Mouse (Mus musculus) lung, postnatal 36 days (tissue): ENCODE results near the gene Hs1bp3.

Source experiments
- DNase-seq: peaks from one replicate; pipeline ENCODE4 v3.0.0; 2022; ENCODE audit warnings: mixed read lengths

Gene Hs1bp3

GRCm38 (mm10) chr12:8337286-8338060 is 24.2 kb downstream of the Hs1bp3 start:
- DNase-seq = no peak

DNA sequence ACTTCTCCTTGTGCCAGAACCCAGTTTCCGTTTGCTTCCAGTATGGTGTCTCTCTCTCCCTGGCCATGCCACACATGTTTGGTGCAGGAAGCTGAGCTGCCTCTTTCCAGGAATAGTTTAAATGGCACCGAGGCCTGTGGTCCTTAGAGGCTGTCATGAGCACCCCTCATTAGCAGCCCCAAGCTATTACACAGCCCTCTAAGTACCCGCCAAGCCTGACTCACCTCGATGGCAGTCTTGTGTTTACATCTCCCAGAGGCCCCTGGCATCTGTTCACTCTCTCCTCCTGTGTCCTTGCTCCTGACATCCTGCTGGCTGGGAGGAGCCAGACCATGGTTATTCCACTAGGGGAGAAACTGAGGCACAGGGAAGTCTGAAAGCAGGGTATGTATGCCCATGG is 25.3 kb downstream of the Hs1bp3 start:
- DNase-seq = no peak

- DNase-seq = no peak
Observed at GRCm38 (mm10) chr12:8338918-8339317, 25.7 kb downstream of the Hs1bp3 start.

GRCm38 (mm10) chr12:8339591-8340319 is 26.5 kb downstream of the Hs1bp3 start:
- peak; percentile 53 for DNase-seq

- DNase-seq = no peak
Observed at GRCm38 (mm10) chr12:8341008-8341407, 27.8 kb downstream of the Hs1bp3 start.

GRCm38 (mm10) chr12:8343381-8343780 is 30.1 kb downstream of the Hs1bp3 start:
- no peak for DNase-seq

DNA sequence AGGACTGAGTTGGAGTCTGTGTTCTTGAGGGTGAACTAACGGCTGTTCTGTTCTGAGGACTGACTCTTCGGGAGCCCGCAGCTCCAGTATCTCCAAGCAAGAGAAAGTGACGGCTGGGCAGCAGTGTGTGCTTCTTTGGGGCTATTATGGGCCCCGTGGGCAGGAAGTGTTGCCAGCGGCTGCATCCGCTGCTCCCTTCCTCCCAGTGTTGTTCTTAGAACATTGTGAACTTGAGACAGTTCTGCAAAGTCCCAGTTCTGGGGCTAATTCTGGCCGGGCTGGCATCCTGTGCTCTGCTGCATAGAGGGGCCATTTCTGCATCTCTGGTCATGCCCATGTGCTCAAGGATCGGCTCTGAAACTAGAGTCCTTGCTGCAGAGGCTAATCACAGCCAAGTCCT is 31.7 kb downstream of the Hs1bp3 start:
- DNase-seq = peak; percentile 87

- DNase-seq = no peak
Observed at GRCm38 (mm10) chr12:8345539-8345938, 32.3 kb downstream of the Hs1bp3 start.

DNA sequence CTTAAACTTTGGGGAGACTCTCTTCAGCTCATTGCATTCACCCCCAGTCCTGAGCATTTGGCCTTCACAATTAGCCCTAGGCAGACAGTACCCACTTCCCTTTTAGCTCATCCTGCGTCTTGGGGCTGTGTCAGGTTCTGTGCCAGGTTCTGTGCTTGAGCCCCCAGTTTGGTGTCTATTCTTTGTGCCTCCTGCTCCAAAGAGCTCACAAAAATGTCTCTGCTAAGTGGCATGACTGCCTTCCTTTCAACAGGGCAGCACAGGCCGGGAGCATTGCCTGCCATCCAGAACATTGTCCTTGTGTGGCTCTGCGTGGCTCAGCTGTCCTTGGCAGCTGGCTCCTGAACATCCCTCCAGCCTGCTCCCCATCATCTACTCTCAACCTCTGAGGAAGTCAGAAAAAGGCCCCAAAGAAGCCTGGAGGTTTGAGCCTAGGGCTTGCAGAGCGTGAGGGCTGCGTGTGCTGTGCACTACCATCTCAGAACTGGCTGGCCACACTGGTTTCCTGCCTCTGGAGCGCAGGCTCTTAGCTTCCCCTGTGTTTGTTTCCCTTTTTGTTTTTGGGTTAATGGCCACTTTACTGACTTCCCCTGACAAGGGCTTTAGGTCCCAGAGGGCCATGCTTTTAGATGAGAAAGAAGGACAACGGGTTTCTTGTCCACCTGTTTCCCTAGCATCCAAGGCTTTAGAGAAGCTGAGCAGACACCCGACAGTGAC is 34.7 kb downstream of the Hs1bp3 start:
- DNase-seq = no peak

DNA sequence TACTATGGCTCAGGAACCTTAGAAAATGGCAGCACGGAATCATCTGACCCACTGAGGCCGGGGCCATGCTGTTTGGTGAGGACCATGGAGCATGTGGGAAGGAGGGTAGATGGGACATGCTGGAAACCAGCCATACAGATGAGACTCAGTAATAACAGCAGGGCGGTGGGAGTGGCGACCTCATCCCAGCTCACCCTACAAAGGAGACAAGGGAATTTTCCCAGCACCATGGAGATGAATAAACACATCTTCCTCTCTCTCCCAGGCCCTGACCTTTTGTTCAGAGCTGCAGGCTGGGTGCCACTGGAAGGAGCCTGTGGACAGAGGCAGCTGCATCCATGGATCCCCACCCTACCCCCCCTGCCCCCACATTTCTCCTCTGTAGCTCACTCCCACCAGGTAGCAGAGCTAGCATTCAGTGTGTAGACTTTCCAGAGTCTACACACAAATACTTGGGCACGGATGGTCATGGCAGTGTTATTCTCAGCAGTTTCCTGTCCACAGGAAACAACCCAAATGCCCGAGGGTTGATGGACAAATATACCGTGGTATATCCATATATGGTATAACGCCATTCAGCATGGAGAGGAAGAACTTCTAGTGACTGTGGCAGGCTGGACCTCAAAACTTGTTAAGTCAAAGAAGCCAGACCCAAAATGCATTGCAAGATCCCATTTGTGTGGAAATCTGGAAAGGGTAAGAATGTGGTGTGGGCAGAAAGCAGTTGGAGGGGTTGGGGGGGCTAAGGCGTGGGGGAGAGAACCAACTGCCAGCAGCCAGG is 35.7 kb downstream of the Hs1bp3 start:
- DNase-seq = peak; percentile 89

DNA sequence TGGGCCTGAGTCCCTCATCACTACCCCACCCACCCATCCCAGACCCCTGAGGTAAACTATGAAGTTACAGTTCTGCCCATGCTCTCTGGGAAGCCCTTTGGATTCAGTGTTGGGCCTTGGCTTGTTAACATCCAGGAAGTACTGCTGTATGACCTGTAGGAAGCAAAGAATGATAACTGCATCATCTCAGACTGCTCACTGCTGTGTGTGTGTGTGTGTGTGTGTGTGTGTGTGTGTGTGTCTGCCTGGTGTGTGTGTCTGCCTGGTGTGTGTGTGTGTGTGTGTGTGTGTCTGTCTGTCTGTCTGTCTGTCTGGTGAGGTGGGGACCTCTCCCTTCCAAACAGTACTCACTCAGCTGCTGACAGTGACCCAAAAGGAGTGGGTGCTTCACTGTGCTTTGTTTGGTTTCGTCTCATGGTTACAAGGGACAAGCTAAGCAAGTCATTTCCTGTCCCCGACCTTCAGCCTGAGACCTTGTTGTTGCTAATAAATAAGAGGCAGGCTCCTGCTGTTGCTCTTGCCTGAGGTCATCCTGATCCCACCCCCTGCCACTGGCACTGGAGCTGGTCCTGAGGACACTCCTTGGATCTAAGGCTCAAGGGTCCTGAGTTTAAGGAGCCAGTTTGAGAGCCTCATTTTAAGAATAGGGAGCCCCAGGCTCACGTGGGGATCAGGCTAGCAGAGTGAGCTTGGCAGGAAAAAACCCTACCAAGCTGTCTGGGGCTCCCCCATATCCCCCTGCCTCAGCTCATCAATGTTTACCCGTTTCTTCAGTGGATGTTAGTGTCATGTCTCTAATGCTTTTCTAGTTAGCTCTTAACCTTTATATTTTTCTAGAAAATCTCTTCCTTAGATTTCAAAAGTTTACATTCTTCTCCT is 38.0 kb downstream of the Hs1bp3 start:
- peak; percentile 91 for DNase-seq

GRCm38 (mm10) chr12:8353071-8353470 is 39.8 kb downstream of the Hs1bp3 start:
- DNase-seq = no peak

DNA sequence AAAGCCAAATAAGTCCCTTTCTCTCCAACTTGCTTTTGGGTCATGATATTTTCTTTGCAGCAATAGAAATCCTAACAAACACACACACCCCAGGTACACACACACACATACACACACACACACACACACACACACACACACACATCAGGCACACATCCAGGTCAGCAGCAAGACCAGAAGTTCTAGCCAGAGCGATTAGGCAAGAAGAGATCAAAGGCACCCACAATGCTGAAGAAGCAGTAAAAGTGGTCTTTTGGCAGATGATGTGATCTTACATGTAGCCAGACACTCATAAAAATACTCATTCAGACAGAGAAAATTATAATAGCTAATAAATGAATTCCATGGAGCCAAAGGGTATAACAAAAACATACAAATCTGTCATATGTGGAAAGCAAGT is 41.0 kb downstream of the Hs1bp3 start:
- no peak for DNase-seq

DNA sequence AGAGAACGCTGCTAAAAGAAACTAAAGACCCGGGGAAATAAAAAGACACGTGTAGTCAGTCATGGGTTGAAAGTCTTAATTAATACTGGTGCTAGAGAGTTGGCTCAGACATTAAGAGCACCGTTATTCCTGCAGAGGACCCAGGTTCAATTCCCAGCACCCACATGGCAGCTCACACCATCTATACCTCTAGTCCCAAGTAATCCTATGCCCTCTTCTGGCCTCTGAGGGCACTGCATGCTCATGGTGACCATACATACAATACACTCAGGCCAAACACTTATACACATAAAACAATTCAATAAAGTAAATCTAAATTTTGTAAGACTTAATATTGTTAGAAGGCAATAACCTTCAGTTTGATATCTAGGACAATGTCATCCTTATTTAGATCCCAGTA is 41.8 kb downstream of the Hs1bp3 start:
- DNase-seq = no peak

- peak; percentile 93 for DNase-seq
Observed at GRCm38 (mm10) chr12:8357449-8357848, 44.2 kb downstream of the Hs1bp3 start.

GRCm38 (mm10) chr12:8358344-8358966 is 45.2 kb downstream of the Hs1bp3 start:
- DNase-seq = no peak

- no peak for DNase-seq
Observed at GRCm38 (mm10) chr12:8359418-8360112, 46.3 kb downstream of the Hs1bp3 start.

DNA sequence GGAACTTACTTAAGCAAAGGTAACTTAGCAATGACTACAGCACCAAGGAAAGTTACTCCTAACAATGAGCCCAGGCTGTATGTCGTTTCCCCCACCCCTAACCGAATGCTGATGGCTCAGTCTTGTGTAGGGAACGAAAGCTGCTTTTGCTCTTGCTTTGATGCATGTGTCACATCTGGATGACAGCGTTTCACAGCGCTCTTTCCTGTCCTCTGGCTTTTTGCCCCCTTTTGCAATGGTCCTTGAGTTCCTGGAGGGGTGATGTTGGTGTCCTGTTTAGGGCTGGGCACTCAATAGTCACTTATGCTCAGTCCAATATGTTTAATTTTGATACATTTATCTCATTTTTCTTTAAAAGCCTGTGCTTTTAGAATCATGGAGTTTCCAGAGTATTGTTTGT is 48.6 kb downstream of the Hs1bp3 start:
- no peak for DNase-seq

- DNase-seq = no peak
Observed at GRCm38 (mm10) chr12:8362400-8362799, 49.2 kb downstream of the Hs1bp3 start.

- no peak for DNase-seq
Observed at GRCm38 (mm10) chr12:8364321-8364838, 51.1 kb downstream of the Hs1bp3 start.
